Comparison of ENCODE assay signal across 25 mouse cellular contexts in the genomic region with DNA sequence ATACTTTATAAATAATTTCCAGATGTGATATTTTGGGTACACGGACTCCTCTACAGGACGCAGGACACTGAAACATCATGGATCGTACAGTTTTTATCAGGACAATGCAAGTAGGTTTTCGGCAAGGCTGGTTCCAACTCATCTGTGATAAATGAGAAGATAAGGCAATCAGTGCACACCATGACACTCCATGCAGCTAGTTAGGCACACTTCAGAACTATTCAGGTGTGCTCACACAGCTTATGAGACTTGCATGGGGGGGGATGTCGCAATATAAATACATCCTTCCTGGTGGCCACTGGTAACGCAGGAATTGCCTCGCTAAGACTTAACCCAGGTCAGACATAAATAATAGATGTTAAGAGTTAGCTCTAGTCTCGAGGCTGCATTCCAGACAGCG.
DNase-seq lines count a peak whose midpoint lies in the region; ATAC-seq lines count a peak whose summit lies in the region.
"Had no signal": no experiment of that assay in that cellular context is flagged by ENCODE, and none has a peak within 500 bp of the region (broad histone marks: within the 10 kb centered on the region; RNA-seq: fewer than 3 reads in every experiment).

No protein-coding gene starts in this region.

- H3K36me3 ChIP-seq in forebrain, embryonic 10.5 days (replicated peaks) = no peaks in the 10 kb centered on the region
- H3K36me3 ChIP-seq in forebrain, embryonic 14.5 days (ENCODE audit: control insufficient read depth, insufficient read depth, low read length) = no peaks in the 10 kb centered on the region
- H3K36me3 ChIP-seq in hindbrain, embryonic 10.5 days = no peaks in the 10 kb centered on the region
- no peaks in the 10 kb centered on the region for H3K36me3 ChIP-seq in hindbrain, embryonic 14.5 days (replicated peaks; ENCODE audit: control insufficient read depth, insufficient read depth)
- H3K36me3 ChIP-seq: embryonic facial prominence, embryonic 10.5 days; embryonic facial prominence, embryonic 13.5 days; heart, embryonic 12.5 days; heart, embryonic 15.5 days; hindbrain, embryonic 15.5 days had no signal

- peak overlapping the region; percentile 76 for H3K27ac ChIP-seq in forebrain, embryonic 10.5 days
- H3K27ac ChIP-seq in forebrain, embryonic 14.5 days (ENCODE audit: low read depth, low read length) = no peak overlapping the region
- H3K27ac ChIP-seq in hindbrain, embryonic 10.5 days = peak overlapping the region; percentile 54; the same call in 1 of the 2 replicates
- no peak overlapping the region for H3K27ac ChIP-seq in hindbrain, embryonic 14.5 days
- H3K27ac ChIP-seq: embryonic facial prominence, embryonic 10.5 days; embryonic facial prominence, embryonic 13.5 days; heart, embryonic 15.5 days; hindbrain, embryonic 15.5 days had no signal

- H3K9ac ChIP-seq in forebrain, embryonic 14.5 days (ENCODE audit: low read length) = no peak overlapping the region
- no peak overlapping the region for H3K9ac ChIP-seq in hindbrain, embryonic 14.5 days
- H3K9ac ChIP-seq: embryonic facial prominence, embryonic 13.5 days; heart, embryonic 12.5 days; heart, embryonic 15.5 days; hindbrain, embryonic 15.5 days had no signal

- no peak for DNase-seq in forebrain, embryonic 10.5 days (ENCODE audit: extremely low spot score, low spot score)
- DNase-seq in forebrain, embryonic 14.5 days (ENCODE audit: low spot score) = no peak
- no peak for DNase-seq in hindbrain, embryonic 10.5 days (ENCODE audit: low spot score)
- DNase-seq in hindbrain, embryonic 14.5 days (ENCODE audit: low spot score) = no peak
- peak; percentile 25 for DNase-seq in Muller cell, postnatal 12 days (ENCODE audit: inconsistent ontology term)
- DNase-seq in adrenal gland, postnatal 25 days = no peak
- DNase-seq: adrenal gland, postnatal 10 days; cerebellum, adult 11 months; cerebellum, adult 2 months; cerebellum, adult 9-11 months; cerebellum, postnatal 25 days; embryo, embryonic 11 days; gastrocnemius, postnatal 10 days; gastrocnemius, postnatal 36 days; heart, postnatal 10 days; heart, postnatal 36 days had no signal

- H3K4me1 ChIP-seq in forebrain, embryonic 10.5 days = peaks cover 74% of the 10 kb centered on the region
- peaks cover 19% of the 10 kb centered on the region; the same call in 1 of the 2 replicates for H3K4me1 ChIP-seq in forebrain, embryonic 14.5 days (ENCODE audit: control insufficient read depth, insufficient read depth, low read length)
- peaks cover 52% of the 10 kb centered on the region for H3K4me1 ChIP-seq in hindbrain, embryonic 10.5 days (replicated peaks)
- H3K4me1 ChIP-seq in hindbrain, embryonic 14.5 days (replicated peaks; ENCODE audit: control insufficient read depth, insufficient read depth, low read length) = peaks cover 6% of the 10 kb centered on the region; the same call in 1 of the 2 replicates
- H3K4me1 ChIP-seq: embryonic facial prominence, embryonic 13.5 days; heart, embryonic 12.5 days; heart, embryonic 15.5 days had no signal

- no peak overlapping the region for H3K4me2 ChIP-seq in forebrain, embryonic 14.5 days (ENCODE audit: low read length)
- no peak overlapping the region for H3K4me2 ChIP-seq in hindbrain, embryonic 14.5 days (replicated peaks)
- H3K4me2 ChIP-seq: embryonic facial prominence, embryonic 13.5 days; heart, embryonic 12.5 days; heart, embryonic 15.5 days; hindbrain, embryonic 15.5 days had no signal

- ATAC-seq in forebrain, embryonic 14.5 days = no peak
- ATAC-seq in hindbrain, embryonic 14.5 days (ENCODE audit: low FRiP score) = no peak
- ATAC-seq: forebrain, embryonic 16.5 days; intestine, postnatal 0 days; Patski had no signal

- H3K9me3 ChIP-seq in forebrain, embryonic 10.5 days = no peaks in the 10 kb centered on the region
- H3K9me3 ChIP-seq in forebrain, embryonic 14.5 days (replicated peaks; ENCODE audit: control insufficient read depth, low read length) = no peaks in the 10 kb centered on the region
- H3K9me3 ChIP-seq in hindbrain, embryonic 10.5 days = no peaks in the 10 kb centered on the region
- no peaks in the 10 kb centered on the region for H3K9me3 ChIP-seq in hindbrain, embryonic 14.5 days (ENCODE audit: control insufficient read depth, low read length)
- H3K9me3 ChIP-seq: embryonic facial prominence, embryonic 10.5 days; embryonic facial prominence, embryonic 13.5 days; heart, embryonic 12.5 days; heart, embryonic 15.5 days; hindbrain, embryonic 15.5 days had no signal

- H3K4me3 ChIP-seq in forebrain, embryonic 10.5 days = peak overlapping the region; percentile 1; the same call in 1 of the 2 replicates
- H3K4me3 ChIP-seq in forebrain, embryonic 14.5 days (ENCODE audit: low read depth, low read length) = no peak overlapping the region
- no peak overlapping the region for H3K4me3 ChIP-seq in hindbrain, embryonic 10.5 days
- no peak overlapping the region for H3K4me3 ChIP-seq in hindbrain, embryonic 14.5 days (replicated peaks; ENCODE audit: low read length)
- H3K4me3 ChIP-seq: embryonic facial prominence, embryonic 10.5 days; embryonic facial prominence, embryonic 13.5 days; erythroblast, embryonic 14.5 days; heart, embryonic 12.5 days; heart, embryonic 15.5 days; hindbrain, embryonic 15.5 days had no signal

- 60% methylated on average over 9 of the region's 9 CpGs for WGBS in forebrain, embryonic 10.5 days
- WGBS in forebrain, embryonic 14.5 days = 46% methylated on average over 9 of the region's 9 CpGs
- WGBS in hindbrain, embryonic 10.5 days = 76% methylated on average over 9 of the region's 9 CpGs
- 63% methylated on average over 9 of the region's 9 CpGs for WGBS in hindbrain, embryonic 14.5 days

- peaks cover 42% of the 10 kb centered on the region for H3K27me3 ChIP-seq in forebrain, embryonic 10.5 days (ENCODE audit: poor library complexity, severe bottlenecking)
- H3K27me3 ChIP-seq in forebrain, embryonic 14.5 days (replicated peaks; ENCODE audit: control insufficient read depth, insufficient read depth, low read length) = no peaks in the 10 kb centered on the region; the same call in 1 of the 2 replicates
- peaks cover 35% of the 10 kb centered on the region for H3K27me3 ChIP-seq in hindbrain, embryonic 10.5 days (ENCODE audit: insufficient read depth, poor library complexity, severe bottlenecking)
- peaks cover 37% of the 10 kb centered on the region for H3K27me3 ChIP-seq in hindbrain, embryonic 14.5 days (ENCODE audit: control insufficient read depth, insufficient read depth, low read length)
- H3K27me3 ChIP-seq: embryonic facial prominence, embryonic 13.5 days; heart, embryonic 15.5 days had no signal

Comparison
In these comparisons a context has a peak if more than half of its experiments do, and no peak if none do; other contexts are left out.
1. H3K27ac ChIP-seq: peak in forebrain, embryonic 10.5 days (single experiment) and hindbrain, embryonic 10.5 days (single experiment); none in forebrain, embryonic 14.5 days (single experiment) and hindbrain, embryonic 14.5 days (single experiment).